Mouse (Mus musculus) thymus, postnatal 0 days (tissue): ENCODE measurements around the gene Sdk1. TPM values are rescaled to one million over a fixed set of nuclear protein-coding genes. Genes with fewer than 3 reads are reported as not detected.

Experiments used
- DNase-seq: peaks from one replicate; pipeline ENCODE4 v3.0.0-alpha.2; 2015; ENCODE audit warnings: low spot score
- polyA plus RNA-seq: library from polyadenylated mRNA; unstranded; fragments of >200 nt; fragmentation: Nextera tagmentation; extraction: Ambion mirVana; gene quantifications from 2 replicates; pipeline ENCODE4 v1.2.1, GENCODE M21; 2015

Sdk1 gene
- polyA plus RNA-seq, 1 experiment from 2014 or later = 0.55 TPM

GRCm38 (mm10) chr5:141317095-141317494, 75.8 kb downstream of the Sdk1 start:
- no peak for DNase-seq

- no peak for DNase-seq
Measured at GRCm38 (mm10) chr5:141324910-141325309, 83.6 kb downstream of the Sdk1 start.

GRCm38 (mm10) chr5:141344376-141344775, 103.1 kb downstream of the Sdk1 start:
- DNase-seq = no peak

- DNase-seq = no peak
Measured at GRCm38 (mm10) chr5:141345476-141345875, 104.2 kb downstream of the Sdk1 start.

- no peak for DNase-seq
Measured at GRCm38 (mm10) chr5:141362676-141363075, 121.4 kb downstream of the Sdk1 start.

- no peak for DNase-seq
Measured at GRCm38 (mm10) chr5:141363956-141364355, 122.7 kb downstream of the Sdk1 start.

GRCm38 (mm10) chr5:141368567-141368966, 127.3 kb downstream of the Sdk1 start:
- DNase-seq = no peak

GRCm38 (mm10) chr5:141374797-141375196, 133.5 kb downstream of the Sdk1 start:
- no peak for DNase-seq

- no peak for DNase-seq
Measured at GRCm38 (mm10) chr5:141379836-141380773, 138.8 kb downstream of the Sdk1 start.

GRCm38 (mm10) chr5:141380774-141381156, 139.5 kb downstream of the Sdk1 start:
- no peak for DNase-seq

- DNase-seq = no peak
Measured at GRCm38 (mm10) chr5:141381581-141381980, 140.3 kb downstream of the Sdk1 start.

GRCm38 (mm10) chr5:141382246-141382835, 141.1 kb downstream of the Sdk1 start:
- no peak for DNase-seq

- DNase-seq = no peak
Measured at GRCm38 (mm10) chr5:141388451-141388850, 147.2 kb downstream of the Sdk1 start.

GRCm38 (mm10) chr5:141390541-141390940, 149.3 kb downstream of the Sdk1 start:
- no peak for DNase-seq

GRCm38 (mm10) chr5:141391153-141391552, 149.9 kb downstream of the Sdk1 start:
- DNase-seq = no peak

- no peak for DNase-seq
Measured at GRCm38 (mm10) chr5:141393846-141394245, 152.6 kb downstream of the Sdk1 start.

- DNase-seq = no peak
Measured at GRCm38 (mm10) chr5:141394586-141394985, 153.3 kb downstream of the Sdk1 start.

GRCm38 (mm10) chr5:141403741-141404140, 162.5 kb downstream of the Sdk1 start:
- no peak for DNase-seq

GRCm38 (mm10) chr5:141404651-141405050, 163.4 kb downstream of the Sdk1 start:
- no peak for DNase-seq

GRCm38 (mm10) chr5:141406926-141407325, 165.6 kb downstream of the Sdk1 start:
- DNase-seq = no peak

- no peak for DNase-seq
Measured at GRCm38 (mm10) chr5:141413013-141413412, 171.7 kb downstream of the Sdk1 start.

- DNase-seq = no peak
Measured at GRCm38 (mm10) chr5:141415644-141416243, 174.5 kb downstream of the Sdk1 start.
